Comparison of ENCODE assay signal across 15 mouse cellular contexts in genomic region chr2:179779266-179779665, GRCm38 (mm10).
"Had no signal": no experiment of that assay in that cellular context is flagged by ENCODE, and none has a peak within 500 bp of the region (broad histone marks: within the 10 kb centered on the region; RNA-seq: fewer than 3 reads in every experiment).

No protein-coding gene starts in this region.

- DNase-seq: lung, adult 18-20 months; lung, embryonic 14.5 days; lung, postnatal 10 days; lung, postnatal 4 days; midbrain, embryonic 14.5 days; right cerebral cortex, postnatal 14 days; spleen, adult 18-20 months; thymus, adult 18-20 months; thymus, postnatal 14 days; thymus, postnatal 36 days had no signal

- H3K4me3 ChIP-seq: midbrain, embryonic 10.5 days; midbrain, embryonic 12.5 days; myocyte; neural tube, embryonic 13.5 days; neural tube, embryonic 15.5 days had no signal

- H3K27ac ChIP-seq: midbrain, embryonic 10.5 days; midbrain, embryonic 12.5 days; neural tube, embryonic 13.5 days; neural tube, embryonic 15.5 days had no signal
